Mouse (Mus musculus): Measurements from ENCODE around the gene Enpp7. TPM values are rescaled to one million over a fixed set of nuclear protein-coding genes. Genes with fewer than 3 reads are reported as not detected.

Enpp7 gene
- total and polyA plus RNA-seq, 2 experiments from 2014 or later = not detected

DNA sequence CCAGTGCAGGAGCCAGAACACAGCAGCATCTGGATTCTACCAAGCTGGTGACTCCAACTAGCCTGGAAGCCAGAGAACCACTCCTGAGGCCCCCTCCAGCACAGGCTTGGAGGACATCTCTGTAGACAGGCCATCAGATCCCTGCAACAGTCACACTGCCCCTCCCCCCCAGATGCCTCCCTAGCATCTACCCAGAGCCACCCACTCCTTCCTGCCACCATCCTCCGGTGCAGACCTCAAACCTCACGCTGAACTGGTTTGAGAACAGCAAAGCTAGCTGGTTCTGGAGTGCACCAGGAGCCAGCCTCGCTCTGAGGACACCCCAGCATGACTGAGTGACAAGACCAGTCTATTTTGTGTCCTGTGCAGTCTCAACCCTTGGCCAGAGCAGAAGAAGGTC lies 4.8 kb downstream of the Enpp7 start:
- Histone ChIP-seq H3K9ac (replicated peaks; ENCODE audit: low read length) (no peak overlapping the region), H3K9me3 (ENCODE audit: low read length) (no peaks in the 10 kb centered on the region), H3K27ac (no peak overlapping the region), H3K4me2 (ENCODE audit: low read depth, low read length) (no peak overlapping the region), H3K27me3 (ENCODE audit: insufficient read depth, low read length) (no peaks in the 10 kb centered on the region), H3K36me3 (ENCODE audit: insufficient read depth, low read length) (no peaks in the 10 kb centered on the region), H3K4me3 (ENCODE audit: low read length) (no peak overlapping the region), H3K4me1 (ENCODE audit: insufficient read depth, low read length) (no peaks in the 10 kb centered on the region)
- TF ChIP-seq CTCF (IDR thresholded peaks at IDR 0.05; ENCODE audit: low read depth) = no peak
- no peak for DNase-seq (ENCODE audit: low spot score)
- no peak for ATAC-seq
- WGBS = 77% methylated on average over 3 of the region's 3 CpGs

DNA sequence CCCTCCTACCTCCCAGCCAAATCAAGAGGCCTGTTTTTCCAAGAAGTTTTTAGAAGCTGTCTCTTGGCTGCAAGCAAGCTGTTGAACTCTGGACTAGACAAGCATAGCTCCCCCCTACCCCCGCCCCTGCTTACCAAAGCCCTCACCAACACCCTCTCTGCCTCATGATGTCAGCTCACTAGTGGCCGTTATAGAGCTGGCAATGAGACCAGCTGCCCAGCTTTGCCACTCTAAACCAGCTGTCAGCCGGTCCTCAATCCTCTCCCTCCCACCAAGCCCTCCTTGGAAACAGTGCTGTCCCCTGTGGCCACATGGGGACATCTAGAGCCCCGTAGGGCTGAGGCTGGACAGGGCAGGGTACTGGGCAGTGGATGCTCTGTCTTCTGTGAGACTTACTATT lies 7.5 kb downstream of the Enpp7 start:
- no peak overlapping the region for H3K4me3 ChIP-seq (ENCODE audit: low read length)
- TF ChIP-seq CTCF (IDR thresholded peaks at IDR 0.05; ENCODE audit: low read depth) = peak; percentile 26; the same call in 1 of the 2 replicates
- no peak overlapping the region for H3K27ac ChIP-seq
- no peaks in the 10 kb centered on the region for H3K9me3 ChIP-seq (ENCODE audit: low read length)
- DNase-seq (ENCODE audit: low spot score) (peak; percentile 50), ATAC-seq (peak; percentile 50)
- H3K4me1 ChIP-seq (ENCODE audit: insufficient read depth, low read length) = peaks cover 10% of the 10 kb centered on the region; the same call in 1 of the 2 replicates
- 25% methylated on average over 4 of the region's 4 CpGs for WGBS
- H3K36me3 ChIP-seq (ENCODE audit: insufficient read depth, low read length) = no peaks in the 10 kb centered on the region
- no peak overlapping the region for H3K9ac ChIP-seq (replicated peaks; ENCODE audit: low read length)
- H3K27me3 ChIP-seq (ENCODE audit: insufficient read depth, low read length) = no peaks in the 10 kb centered on the region
- no peak overlapping the region for H3K4me2 ChIP-seq (ENCODE audit: low read depth, low read length)

GRCm38 (mm10) chr11:118997182-118997581 lies 9.2 kb downstream of the Enpp7 start:
- H3K27me3 ChIP-seq (ENCODE audit: insufficient read depth, low read length) = no peaks in the 10 kb centered on the region
- DNase-seq (ENCODE audit: low spot score) (no peak), ATAC-seq (no peak)
- H3K4me1 ChIP-seq (ENCODE audit: insufficient read depth, low read length) = peaks cover 10% of the 10 kb centered on the region; the same call in 1 of the 2 replicates
- H3K9me3 ChIP-seq (ENCODE audit: low read length) = no peaks in the 10 kb centered on the region
- 80% methylated on average over 3 of the region's 3 CpGs for WGBS
- no peak overlapping the region for H3K4me3 ChIP-seq (ENCODE audit: low read length)
- no peak overlapping the region for H3K9ac ChIP-seq (replicated peaks; ENCODE audit: low read length)
- no peak overlapping the region for H3K4me2 ChIP-seq (ENCODE audit: low read depth, low read length)
- TF ChIP-seq CTCF (IDR thresholded peaks at IDR 0.05; ENCODE audit: low read depth) = no peak
- no peaks in the 10 kb centered on the region for H3K36me3 ChIP-seq (ENCODE audit: insufficient read depth, low read length)
- no peak overlapping the region for H3K27ac ChIP-seq

DNA sequence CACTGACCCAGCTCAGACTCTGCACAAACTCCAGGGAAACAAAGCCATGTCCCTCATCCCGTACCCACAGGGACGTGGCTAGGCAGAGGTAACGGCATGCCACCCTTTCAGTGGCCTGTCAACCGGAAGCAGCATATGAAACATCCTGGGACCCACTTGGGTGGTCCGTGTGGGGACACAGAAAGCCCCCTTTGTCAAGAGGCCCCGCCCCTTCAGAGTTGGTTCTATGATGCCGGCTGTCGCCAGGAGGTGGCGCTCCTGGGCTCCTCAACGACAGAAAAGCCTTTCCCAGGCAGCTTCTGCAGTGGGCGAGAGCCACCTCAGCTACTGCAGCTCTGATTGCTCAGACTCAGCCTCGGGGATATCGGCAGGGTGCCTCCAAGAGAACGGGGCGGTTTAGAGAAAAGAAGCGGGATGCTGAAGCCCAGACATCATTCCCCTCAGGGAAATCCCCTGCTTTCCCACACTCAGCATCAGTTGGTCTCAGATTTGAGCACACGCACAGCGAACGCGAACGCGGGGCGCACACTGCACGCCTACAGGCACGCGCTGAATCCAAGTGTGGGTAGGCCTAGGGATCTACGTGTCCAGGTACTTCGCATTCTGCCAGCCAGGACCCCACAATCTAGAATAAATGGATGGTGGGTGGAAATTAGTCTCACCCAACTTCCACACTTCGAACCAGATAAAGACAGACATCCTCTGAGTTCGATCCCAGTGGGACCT lies 10.7 kb downstream of the Enpp7 start:
- TF ChIP-seq CTCF (IDR thresholded peaks at IDR 0.05; ENCODE audit: low read depth) = peak; percentile 94
- H3K9ac ChIP-seq (replicated peaks; ENCODE audit: low read length) = 0 out of 2 replicates have a peak overlapping the region, but pooled peaks have one; percentile 30
- WGBS = 6% methylated on average over 30 of the region's 30 CpGs
- H3K4me1 ChIP-seq (ENCODE audit: insufficient read depth, low read length) = peaks cover 10% of the 10 kb centered on the region; the same call in 1 of the 2 replicates
- peak overlapping the region; percentile 78 for H3K27ac ChIP-seq
- no peaks in the 10 kb centered on the region for H3K27me3 ChIP-seq (ENCODE audit: insufficient read depth, low read length)
- no peaks in the 10 kb centered on the region for H3K36me3 ChIP-seq (ENCODE audit: insufficient read depth, low read length)
- peak overlapping the region; percentile 58 for H3K4me2 ChIP-seq (ENCODE audit: low read depth, low read length)
- ATAC-seq (peak; percentile 87), DNase-seq (ENCODE audit: low spot score) (peak; percentile 94)
- H3K4me3 ChIP-seq (ENCODE audit: low read length) = peak overlapping the region; percentile 16
- H3K9me3 ChIP-seq (ENCODE audit: low read length) = no peaks in the 10 kb centered on the region

GRCm38 (mm10) chr11:118999361-118999804 lies 11.4 kb downstream of the Enpp7 start:
- DNase-seq (ENCODE audit: low spot score) (peak; percentile 82), ATAC-seq (peak; percentile 69)
- peak overlapping the region; percentile 16; the same call in 1 of the 2 replicates for H3K4me3 ChIP-seq (ENCODE audit: low read length)
- no peaks in the 10 kb centered on the region for H3K27me3 ChIP-seq (ENCODE audit: insufficient read depth, low read length)
- no peak overlapping the region for H3K9ac ChIP-seq (replicated peaks; ENCODE audit: low read length)
- H3K36me3 ChIP-seq (ENCODE audit: insufficient read depth, low read length) = no peaks in the 10 kb centered on the region
- H3K27ac ChIP-seq = peak overlapping the region; percentile 78
- WGBS = 3% methylated on average over 26 of the region's 26 CpGs
- peaks cover 10% of the 10 kb centered on the region; the same call in 1 of the 2 replicates for H3K4me1 ChIP-seq (ENCODE audit: insufficient read depth, low read length)
- H3K4me2 ChIP-seq (ENCODE audit: low read depth, low read length) = peak overlapping the region; percentile 58
- TF ChIP-seq CTCF (IDR thresholded peaks at IDR 0.05; ENCODE audit: low read depth) = no peak
- no peaks in the 10 kb centered on the region for H3K9me3 ChIP-seq (ENCODE audit: low read length)

DNA sequence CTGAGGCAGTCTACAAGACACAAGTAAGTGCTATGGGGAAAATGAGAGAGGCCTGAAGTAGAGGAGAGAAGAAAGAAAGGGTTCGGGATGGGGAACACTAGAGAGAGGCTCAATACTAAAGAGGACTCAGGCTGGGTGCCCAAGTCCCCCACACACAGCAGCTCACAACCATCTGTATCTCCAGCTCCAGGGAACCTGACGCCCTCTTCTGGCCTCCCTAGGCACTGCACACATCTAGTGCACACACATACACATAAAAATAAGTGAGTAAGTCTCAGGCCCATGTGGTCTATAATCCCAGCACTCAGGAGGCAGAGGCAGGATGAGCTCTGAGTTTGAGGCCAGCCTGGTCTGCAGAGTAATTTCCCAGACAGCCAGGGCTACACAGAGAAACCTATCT lies 12.9 kb downstream of the Enpp7 start:
- no peaks in the 10 kb centered on the region for H3K36me3 ChIP-seq (ENCODE audit: insufficient read depth, low read length)
- WGBS = 81% methylated on average over 2 of the region's 2 CpGs

More for the DNA sequence above, 12.9 kb downstream of the Enpp7 start:
- H3K9ac ChIP-seq (replicated peaks; ENCODE audit: low read length) = no peak overlapping the region
- no peak overlapping the region for H3K4me3 ChIP-seq (ENCODE audit: low read length)
- H3K27me3 ChIP-seq (ENCODE audit: insufficient read depth, low read length) = no peaks in the 10 kb centered on the region
- TF ChIP-seq CTCF (IDR thresholded peaks at IDR 0.05; ENCODE audit: low read depth) = peak; percentile 35
- ATAC-seq (no peak), DNase-seq (ENCODE audit: low spot score) (no peak)
- H3K4me2 ChIP-seq (ENCODE audit: low read depth, low read length) = no peak overlapping the region
- H3K9me3 ChIP-seq (ENCODE audit: low read length) = no peaks in the 10 kb centered on the region
- peaks cover 10% of the 10 kb centered on the region; the same call in 1 of the 2 replicates for H3K4me1 ChIP-seq (ENCODE audit: insufficient read depth, low read length)
- H3K27ac ChIP-seq = no peak overlapping the region
